Mouse (Mus musculus): ENCODE results near the gene Arhgef28.

GRCm38 (mm10) chr13:97954956-97955496 is 251.2 kb downstream of the Arhgef28 start:
- TF ChIP-seq POLR2A (IDR thresholded peaks at IDR 0.05; ENCODE audit: borderline replicate concordance, insufficient read depth, low read length) = no peak
- no peak for TF ChIP-seq CTCF (IDR thresholded peaks at IDR 0.05; ENCODE audit: borderline replicate concordance, insufficient read depth, low read depth, low read length)
